Mouse (Mus musculus): ENCODE measurements at regions not wholly inside any gene's neighbourhood (a gene's known extent, or its start where the extent isn't known, plus 50 kb on each side); places are given as distances from the start of the nearest gene placed in this dataset.

GRCm38 (mm10) chr5:33548800-33549199 is 80.6 kb downstream of the Fam53a start:
- 59% methylated on average over 2 of the region's 2 CpGs for whole genome bisulfite sequencing (ENCODE audit: insufficient replicate concordance)
- Histone ChIP-seq H3K9ac (ENCODE audit: low read depth, low read length) (no peak overlapping the region), H3K9me3 (replicated peaks; ENCODE audit: control insufficient read depth, low read length) (no peaks in the 10 kb centered on the region), H3K36me3 (ENCODE audit: control insufficient read depth, insufficient read depth) (no peaks in the 10 kb centered on the region), H3K4me1 (ENCODE audit: control insufficient read depth, low read depth, low read length) (no peaks in the 10 kb centered on the region), H3K27ac (ENCODE audit: low read length) (no peak overlapping the region), H3K4me2 (ENCODE audit: low read depth, low read length) (no peak overlapping the region), H3K27me3 (ENCODE audit: control insufficient read depth, insufficient read depth, low read depth, low read length) (no peaks in the 10 kb centered on the region), H3K4me3 (ENCODE audit: low read depth, low read length) (no peak overlapping the region)
- no peak for ATAC-seq (ENCODE audit: low read depth)

- Histone ChIP-seq H3K27ac (ENCODE audit: low read length) (no peak overlapping the region), H3K9ac (ENCODE audit: low read depth, low read length) (no peak overlapping the region), H3K4me3 (ENCODE audit: low read depth, low read length) (no peak overlapping the region), H3K27me3 (ENCODE audit: control insufficient read depth, insufficient read depth, low read depth, low read length) (peaks cover 22% of the 10 kb centered on the region), H3K4me2 (ENCODE audit: low read depth, low read length) (no peak overlapping the region), H3K36me3 (ENCODE audit: control insufficient read depth, insufficient read depth) (no peaks in the 10 kb centered on the region), H3K9me3 (replicated peaks; ENCODE audit: control insufficient read depth, low read length) (no peaks in the 10 kb centered on the region), H3K4me1 (ENCODE audit: control insufficient read depth, low read depth, low read length) (no peaks in the 10 kb centered on the region)
- 19% methylated on average over 5 of the region's 5 CpGs for WGBS (ENCODE audit: insufficient replicate concordance)
- no peak for ATAC-seq (ENCODE audit: low read depth)
These were observed 86.1 kb downstream of the Fam53a start for GRCm38 (mm10) chr5:33543372-33543771.

- peaks cover 22% of the 10 kb centered on the region for H3K27me3 ChIP-seq (ENCODE audit: control insufficient read depth, insufficient read depth, low read depth, low read length)
- no peak overlapping the region for H3K9ac ChIP-seq (ENCODE audit: low read depth, low read length)
- no peak overlapping the region for H3K27ac ChIP-seq (ENCODE audit: low read length)
- H3K36me3 ChIP-seq (ENCODE audit: control insufficient read depth, insufficient read depth) = no peaks in the 10 kb centered on the region
- no peak overlapping the region for H3K4me3 ChIP-seq (ENCODE audit: low read depth, low read length)
- no peak for ATAC-seq (ENCODE audit: low read depth)
- 82% methylated on average over 3 of the region's 3 CpGs for WGBS (ENCODE audit: insufficient replicate concordance)
- H3K4me1 ChIP-seq (ENCODE audit: control insufficient read depth, low read depth, low read length) = no peaks in the 10 kb centered on the region
- no peaks in the 10 kb centered on the region for H3K9me3 ChIP-seq (replicated peaks; ENCODE audit: control insufficient read depth, low read length)
- H3K4me2 ChIP-seq (ENCODE audit: low read depth, low read length) = no peak overlapping the region
These were observed 86.8 kb downstream of the Fam53a start for GRCm38 (mm10) chr5:33542643-33543042.

- WGBS (ENCODE audit: insufficient replicate concordance) = 72% methylated on average over 11 of the region's 11 CpGs
- H3K4me2 ChIP-seq (ENCODE audit: low read depth, low read length) = no peak overlapping the region
These were observed 87.4 kb downstream of the Fam53a start for GRCm38 (mm10) chr5:33542000-33542554.

GRCm38 (mm10) chr5:33540259-33540658 is 89.2 kb downstream of the Fam53a start:
- Histone ChIP-seq H3K9ac (ENCODE audit: low read depth, low read length) (no peak overlapping the region), H3K9me3 (replicated peaks; ENCODE audit: control insufficient read depth, low read length) (no peaks in the 10 kb centered on the region), H3K36me3 (ENCODE audit: control insufficient read depth, insufficient read depth) (no peaks in the 10 kb centered on the region), H3K4me3 (ENCODE audit: low read depth, low read length) (no peak overlapping the region), H3K4me2 (ENCODE audit: low read depth, low read length) (no peak overlapping the region), H3K27ac (ENCODE audit: low read length) (no peak overlapping the region), H3K27me3 (ENCODE audit: control insufficient read depth, insufficient read depth, low read depth, low read length) (peaks cover 32% of the 10 kb centered on the region), H3K4me1 (ENCODE audit: control insufficient read depth, low read depth, low read length) (no peaks in the 10 kb centered on the region)
- 41% methylated on average over 23 of the region's 23 CpGs for WGBS (ENCODE audit: insufficient replicate concordance)
- no peak for ATAC-seq (ENCODE audit: low read depth)

More at GRCm38 (mm10) chr5:33542000-33542554, 87.4 kb downstream of the Fam53a start:
- Histone ChIP-seq H3K4me3 (ENCODE audit: low read depth, low read length) (no peak overlapping the region), H3K9me3 (replicated peaks; ENCODE audit: control insufficient read depth, low read length) (no peaks in the 10 kb centered on the region), H3K9ac (ENCODE audit: low read depth, low read length) (no peak overlapping the region), H3K27me3 (ENCODE audit: control insufficient read depth, insufficient read depth, low read depth, low read length) (peaks cover 24% of the 10 kb centered on the region), H3K36me3 (ENCODE audit: control insufficient read depth, insufficient read depth) (no peaks in the 10 kb centered on the region), H3K27ac (ENCODE audit: low read length) (no peak overlapping the region), H3K4me1 (ENCODE audit: control insufficient read depth, low read depth, low read length) (no peaks in the 10 kb centered on the region)
- ATAC-seq (ENCODE audit: low read depth) = no peak

- H3K9me3 ChIP-seq (replicated peaks; ENCODE audit: control insufficient read depth, low read length) = no peaks in the 10 kb centered on the region
- WGBS (ENCODE audit: insufficient replicate concordance) = 18% methylated on average over 8 of the region's 8 CpGs
- H3K4me3 ChIP-seq (ENCODE audit: low read depth, low read length) = no peak overlapping the region
- no peak overlapping the region for H3K27ac ChIP-seq (ENCODE audit: low read length)
- no peak overlapping the region for H3K4me2 ChIP-seq (ENCODE audit: low read depth, low read length)
- no peaks in the 10 kb centered on the region for H3K4me1 ChIP-seq (ENCODE audit: control insufficient read depth, low read depth, low read length)
- no peak for ATAC-seq (ENCODE audit: low read depth)
- H3K36me3 ChIP-seq (ENCODE audit: control insufficient read depth, insufficient read depth) = no peaks in the 10 kb centered on the region
- no peak overlapping the region for H3K9ac ChIP-seq (ENCODE audit: low read depth, low read length)
- H3K27me3 ChIP-seq (ENCODE audit: control insufficient read depth, insufficient read depth, low read depth, low read length) = peaks cover 54% of the 10 kb centered on the region
These were observed 92.0 kb downstream of the Fam53a start for GRCm38 (mm10) chr5:33537429-33537828.

GRCm38 (mm10) chr5:33537017-33537416 is 92.4 kb downstream of the Fam53a start:
- ATAC-seq (ENCODE audit: low read depth) = no peak
- H3K27me3 ChIP-seq (ENCODE audit: control insufficient read depth, insufficient read depth, low read depth, low read length) = peaks cover 54% of the 10 kb centered on the region
- H3K4me1 ChIP-seq (ENCODE audit: control insufficient read depth, low read depth, low read length) = no peaks in the 10 kb centered on the region
- H3K4me2 ChIP-seq (ENCODE audit: low read depth, low read length) = no peak overlapping the region
- H3K36me3 ChIP-seq (ENCODE audit: control insufficient read depth, insufficient read depth) = no peaks in the 10 kb centered on the region
- 44% methylated on average over 4 of the region's 4 CpGs for WGBS (ENCODE audit: insufficient replicate concordance)
- H3K27ac ChIP-seq (ENCODE audit: low read length) = no peak overlapping the region
- no peak overlapping the region for H3K9ac ChIP-seq (ENCODE audit: low read depth, low read length)
- H3K9me3 ChIP-seq (replicated peaks; ENCODE audit: control insufficient read depth, low read length) = no peaks in the 10 kb centered on the region
- H3K4me3 ChIP-seq (ENCODE audit: low read depth, low read length) = no peak overlapping the region

- no peak for ATAC-seq (ENCODE audit: low read depth)
- H3K27me3 ChIP-seq (ENCODE audit: control insufficient read depth, insufficient read depth, low read depth, low read length) = peaks cover 51% of the 10 kb centered on the region
- no peak overlapping the region for H3K4me3 ChIP-seq (ENCODE audit: low read depth, low read length)
- no peak overlapping the region for H3K9ac ChIP-seq (ENCODE audit: low read depth, low read length)
- no peak overlapping the region for H3K4me2 ChIP-seq (ENCODE audit: low read depth, low read length)
- no peaks in the 10 kb centered on the region for H3K36me3 ChIP-seq (ENCODE audit: control insufficient read depth, insufficient read depth)
- no peaks in the 10 kb centered on the region for H3K4me1 ChIP-seq (ENCODE audit: control insufficient read depth, low read depth, low read length)
- no peak overlapping the region for H3K27ac ChIP-seq (ENCODE audit: low read length)
- H3K9me3 ChIP-seq (replicated peaks; ENCODE audit: control insufficient read depth, low read length) = no peaks in the 10 kb centered on the region
- WGBS (ENCODE audit: insufficient replicate concordance) = 40% methylated on average over 4 of the region's 4 CpGs
These were observed 93.2 kb downstream of the Fam53a start for GRCm38 (mm10) chr5:33536261-33536660.

- WGBS (ENCODE audit: insufficient replicate concordance) = 15% methylated on average over 21 of the region's 21 CpGs
These were observed 94.1 kb downstream of the Fam53a start for GRCm38 (mm10) chr5:33535145-33536010.

More at GRCm38 (mm10) chr5:33535145-33536010, 94.1 kb downstream of the Fam53a start:
- H3K4me1 ChIP-seq (ENCODE audit: control insufficient read depth, low read depth, low read length) = no peaks in the 10 kb centered on the region
- no peak overlapping the region for H3K4me2 ChIP-seq (ENCODE audit: low read depth, low read length)
- H3K9ac ChIP-seq (ENCODE audit: low read depth, low read length) = no peak overlapping the region
- no peaks in the 10 kb centered on the region for H3K36me3 ChIP-seq (ENCODE audit: control insufficient read depth, insufficient read depth)
- peaks cover 44% of the 10 kb centered on the region for H3K27me3 ChIP-seq (ENCODE audit: control insufficient read depth, insufficient read depth, low read depth, low read length)
- no peak overlapping the region for H3K4me3 ChIP-seq (ENCODE audit: low read depth, low read length)
- H3K27ac ChIP-seq (ENCODE audit: low read length) = no peak overlapping the region
- H3K9me3 ChIP-seq (replicated peaks; ENCODE audit: control insufficient read depth, low read length) = no peaks in the 10 kb centered on the region
- ATAC-seq (ENCODE audit: low read depth) = no peak
